Mouse (Mus musculus): Measurements from ENCODE around the gene St8sia1. TPM values are rescaled to one million over a fixed set of nuclear protein-coding genes. Genes with fewer than 3 reads are reported as not detected.

Gene St8sia1
- polyA plus RNA-seq, 1 experiment from 2014 or later = 1.4 TPM

DNA sequence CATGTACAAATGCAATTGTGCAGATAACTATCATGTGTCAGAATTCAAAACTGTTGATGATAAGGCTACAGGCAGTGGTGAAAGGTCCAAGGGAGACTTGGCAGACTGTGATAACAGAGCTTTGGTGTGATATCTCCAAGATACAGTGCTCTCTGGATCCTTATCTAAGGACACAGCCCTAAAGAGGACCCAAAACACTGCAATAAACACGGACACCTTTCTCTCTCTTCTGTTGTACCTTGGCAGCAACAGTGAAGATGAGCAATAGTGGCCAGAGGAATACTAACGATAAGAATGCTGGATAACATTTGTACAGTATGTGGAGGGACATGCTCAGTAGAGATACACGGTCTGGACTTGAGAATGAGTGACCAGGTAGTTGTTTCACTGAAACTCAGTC lies 55.8 kb downstream of the St8sia1 start:
- no peak for ATAC-seq
- 92% methylated on average over 3 of the region's 3 CpGs for WGBS
- no peaks in the 10 kb centered on the region for H3K4me1 ChIP-seq (ENCODE audit: control insufficient read depth, insufficient read depth, low read length)

DNA sequence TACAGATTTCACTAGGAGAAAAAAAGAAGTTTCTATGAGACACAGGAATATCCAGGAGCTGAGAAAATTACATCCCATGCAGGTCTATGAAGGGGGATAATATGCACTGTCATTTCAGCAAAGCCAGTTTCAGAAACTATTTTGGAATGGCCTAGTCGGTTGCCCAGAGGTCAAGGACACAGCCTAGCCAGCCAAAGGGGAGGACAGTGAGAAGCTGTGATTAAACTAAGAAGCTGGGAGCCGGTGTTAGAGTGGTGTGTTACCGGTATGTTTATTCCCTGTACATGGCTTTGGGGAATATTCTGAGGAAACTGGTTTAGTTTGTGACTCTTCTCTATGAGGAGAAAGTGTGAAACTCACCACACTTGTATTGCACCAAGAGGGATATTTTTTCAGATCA lies 68.9 kb downstream of the St8sia1 start:
- H3K9me3 ChIP-seq (ENCODE audit: control insufficient read depth, low read length) = no peaks in the 10 kb centered on the region
- no peak overlapping the region for H3K4me3 ChIP-seq (ENCODE audit: low read length)
- H3K27me3 ChIP-seq (replicated peaks; ENCODE audit: control insufficient read depth, insufficient read depth, low read length) = no peaks in the 10 kb centered on the region
- no peak overlapping the region for H3K4me2 ChIP-seq (ENCODE audit: low read depth, low read length)
- no peak overlapping the region for H3K27ac ChIP-seq (ENCODE audit: low read length)
- ATAC-seq = no peak
- WGBS = 83% methylated on average over 3 of the region's 3 CpGs
- H3K9ac ChIP-seq (ENCODE audit: low read depth, low read length) = no peak overlapping the region
- H3K4me1 ChIP-seq (ENCODE audit: control insufficient read depth, insufficient read depth, low read length) = no peaks in the 10 kb centered on the region
- H3K36me3 ChIP-seq (ENCODE audit: control insufficient read depth, insufficient read depth, low read length) = no peaks in the 10 kb centered on the region

More for the DNA sequence above, 55.8 kb downstream of the St8sia1 start:
- no peaks in the 10 kb centered on the region for H3K9me3 ChIP-seq (ENCODE audit: control insufficient read depth, low read length)
- no peaks in the 10 kb centered on the region for H3K36me3 ChIP-seq (ENCODE audit: control insufficient read depth, insufficient read depth, low read length)
- H3K4me2 ChIP-seq (ENCODE audit: low read depth, low read length) = no peak overlapping the region
- H3K9ac ChIP-seq (ENCODE audit: low read depth, low read length) = no peak overlapping the region
- no peak overlapping the region for H3K4me3 ChIP-seq (ENCODE audit: low read length)
- no peaks in the 10 kb centered on the region for H3K27me3 ChIP-seq (replicated peaks; ENCODE audit: control insufficient read depth, insufficient read depth, low read length)
- H3K27ac ChIP-seq (ENCODE audit: low read length) = no peak overlapping the region

DNA sequence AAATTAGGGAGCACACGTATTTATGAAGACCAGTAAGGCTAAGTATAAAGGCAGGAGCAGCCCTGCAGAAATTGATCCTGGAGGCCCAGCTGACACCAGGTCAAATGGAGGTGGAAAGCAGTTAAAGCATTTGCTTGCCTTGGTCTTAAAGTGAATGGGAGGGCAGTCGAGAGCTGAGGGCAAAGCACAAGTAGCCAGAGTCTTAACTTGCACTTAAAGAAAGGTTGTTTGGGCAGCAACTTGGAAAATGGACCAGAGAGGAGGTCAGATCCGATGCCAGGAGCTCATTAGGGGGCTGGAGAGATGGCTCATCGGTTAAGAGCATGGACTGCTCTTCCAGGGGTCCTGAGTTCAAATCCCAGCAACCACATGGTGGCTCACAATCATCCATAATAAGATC lies 70.5 kb downstream of the St8sia1 start:
- Histone ChIP-seq H3K27ac (ENCODE audit: low read length) (no peak overlapping the region), H3K4me3 (ENCODE audit: low read length) (no peak overlapping the region), H3K9me3 (ENCODE audit: control insufficient read depth, low read length) (no peaks in the 10 kb centered on the region), H3K9ac (ENCODE audit: low read depth, low read length) (no peak overlapping the region), H3K4me2 (ENCODE audit: low read depth, low read length) (no peak overlapping the region), H3K36me3 (ENCODE audit: control insufficient read depth, insufficient read depth, low read length) (no peaks in the 10 kb centered on the region), H3K4me1 (ENCODE audit: control insufficient read depth, insufficient read depth, low read length) (no peaks in the 10 kb centered on the region), H3K27me3 (replicated peaks; ENCODE audit: control insufficient read depth, insufficient read depth, low read length) (no peaks in the 10 kb centered on the region)
- WGBS = 81% methylated on average over 4 of the region's 4 CpGs
- ATAC-seq = no peak

DNA sequence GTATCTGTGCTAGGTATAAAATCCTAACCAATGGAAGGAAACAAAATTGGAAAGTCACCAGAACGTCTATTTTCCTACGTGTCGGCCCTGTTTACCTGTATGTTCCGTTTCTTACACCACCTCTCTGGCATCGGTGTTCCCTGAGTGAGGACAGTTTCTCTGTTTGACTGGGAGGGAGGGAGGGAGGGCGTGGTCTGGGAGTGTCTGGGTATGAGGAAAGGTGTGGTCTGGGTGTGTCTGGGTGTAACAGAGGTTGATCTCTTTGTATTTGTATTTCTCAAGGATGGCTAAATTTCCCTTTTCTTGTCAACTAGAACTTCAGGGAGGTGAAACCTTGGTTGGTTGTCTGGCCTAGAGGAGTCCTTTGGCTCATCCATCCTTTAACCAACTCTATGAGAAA lies 73.9 kb downstream of the St8sia1 start:
- no peak overlapping the region for H3K4me2 ChIP-seq (ENCODE audit: low read depth, low read length)
- WGBS = 89% methylated on average over 6 of the region's 6 CpGs
- no peaks in the 10 kb centered on the region for H3K27me3 ChIP-seq (replicated peaks; ENCODE audit: control insufficient read depth, insufficient read depth, low read length)
- no peaks in the 10 kb centered on the region for H3K4me1 ChIP-seq (ENCODE audit: control insufficient read depth, insufficient read depth, low read length)
- no peak overlapping the region for H3K4me3 ChIP-seq (ENCODE audit: low read length)
- no peak for ATAC-seq
- H3K9me3 ChIP-seq (ENCODE audit: control insufficient read depth, low read length) = no peaks in the 10 kb centered on the region
- no peak overlapping the region for H3K9ac ChIP-seq (ENCODE audit: low read depth, low read length)
- H3K27ac ChIP-seq (ENCODE audit: low read length) = no peak overlapping the region
- H3K36me3 ChIP-seq (ENCODE audit: control insufficient read depth, insufficient read depth, low read length) = no peaks in the 10 kb centered on the region

DNA sequence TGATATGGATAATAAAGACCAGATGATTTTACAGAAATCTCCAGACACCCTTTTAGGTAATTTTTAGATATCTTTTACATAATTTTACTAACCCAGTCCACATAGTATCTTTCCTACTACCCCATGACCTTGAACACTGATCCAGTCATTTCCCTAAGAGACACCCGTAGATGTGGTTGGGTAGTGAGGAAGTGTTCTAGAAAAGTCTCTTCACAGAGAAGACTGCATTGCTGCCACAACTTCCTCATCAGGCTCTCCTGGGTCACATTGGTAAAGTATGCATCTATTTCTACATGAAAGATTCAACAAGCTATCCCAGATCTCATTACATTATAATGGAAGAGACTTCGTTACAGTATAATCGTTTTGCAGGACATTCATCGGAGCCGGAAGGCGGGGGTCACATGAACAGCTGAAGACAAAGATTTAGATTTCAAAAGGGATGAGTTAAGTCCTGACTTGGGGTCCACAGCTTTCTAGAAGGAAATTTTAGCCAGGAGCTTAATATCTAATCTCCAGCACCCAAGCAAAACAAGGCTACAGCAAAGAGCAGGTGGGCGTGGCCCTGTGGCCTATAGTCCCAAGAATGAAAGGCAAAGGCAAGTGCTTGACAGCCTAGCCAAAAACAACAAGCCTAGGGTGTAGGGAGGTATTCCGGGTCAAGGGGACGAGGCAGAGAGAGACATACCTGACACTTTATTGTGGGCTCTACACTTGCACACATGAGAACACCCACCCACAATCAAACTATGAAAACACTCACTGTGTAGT lies 75.1 kb downstream of the St8sia1 start:
- Histone ChIP-seq H3K4me3 (ENCODE audit: low read length) (no peak overlapping the region), H3K4me2 (ENCODE audit: low read depth, low read length) (no peak overlapping the region), H3K4me1 (ENCODE audit: control insufficient read depth, insufficient read depth, low read length) (no peaks in the 10 kb centered on the region), H3K27me3 (replicated peaks; ENCODE audit: control insufficient read depth, insufficient read depth, low read length) (no peaks in the 10 kb centered on the region), H3K9me3 (ENCODE audit: control insufficient read depth, low read length) (no peaks in the 10 kb centered on the region), H3K9ac (ENCODE audit: low read depth, low read length) (no peak overlapping the region), H3K27ac (ENCODE audit: low read length) (no peak overlapping the region), H3K36me3 (ENCODE audit: control insufficient read depth, insufficient read depth, low read length) (no peaks in the 10 kb centered on the region)
- ATAC-seq = no peak
- 94% methylated on average over 9 of the region's 9 CpGs for WGBS

DNA sequence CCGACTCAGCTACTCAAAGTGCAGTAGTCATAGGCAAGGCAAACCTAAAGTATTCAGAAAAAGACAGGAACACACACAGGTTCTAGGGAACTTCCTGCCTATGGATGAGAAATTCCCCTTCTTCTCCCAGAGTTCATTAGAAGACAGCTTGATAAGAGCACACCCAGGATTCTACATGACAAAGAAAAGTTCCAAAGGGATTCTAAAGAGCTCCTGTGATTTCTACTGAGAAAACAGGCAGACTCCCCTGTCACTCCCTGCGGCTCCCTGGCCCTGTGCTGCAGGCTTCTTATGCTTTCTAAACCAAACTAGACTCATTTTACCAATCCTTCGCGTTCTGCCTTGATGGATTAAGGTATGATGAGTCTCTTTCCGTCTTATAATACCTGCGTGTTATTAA lies 75.9 kb downstream of the St8sia1 start:
- Histone ChIP-seq H3K36me3 (ENCODE audit: control insufficient read depth, insufficient read depth, low read length) (no peaks in the 10 kb centered on the region), H3K4me1 (ENCODE audit: control insufficient read depth, insufficient read depth, low read length) (no peaks in the 10 kb centered on the region), H3K27me3 (replicated peaks; ENCODE audit: control insufficient read depth, insufficient read depth, low read length) (no peaks in the 10 kb centered on the region), H3K9ac (ENCODE audit: low read depth, low read length) (no peak overlapping the region), H3K9me3 (ENCODE audit: control insufficient read depth, low read length) (no peaks in the 10 kb centered on the region), H3K4me2 (ENCODE audit: low read depth, low read length) (no peak overlapping the region), H3K4me3 (ENCODE audit: low read length) (no peak overlapping the region), H3K27ac (ENCODE audit: low read length) (no peak overlapping the region)
- 79% methylated on average over 6 of the region's 6 CpGs for WGBS
- ATAC-seq = no peak

DNA sequence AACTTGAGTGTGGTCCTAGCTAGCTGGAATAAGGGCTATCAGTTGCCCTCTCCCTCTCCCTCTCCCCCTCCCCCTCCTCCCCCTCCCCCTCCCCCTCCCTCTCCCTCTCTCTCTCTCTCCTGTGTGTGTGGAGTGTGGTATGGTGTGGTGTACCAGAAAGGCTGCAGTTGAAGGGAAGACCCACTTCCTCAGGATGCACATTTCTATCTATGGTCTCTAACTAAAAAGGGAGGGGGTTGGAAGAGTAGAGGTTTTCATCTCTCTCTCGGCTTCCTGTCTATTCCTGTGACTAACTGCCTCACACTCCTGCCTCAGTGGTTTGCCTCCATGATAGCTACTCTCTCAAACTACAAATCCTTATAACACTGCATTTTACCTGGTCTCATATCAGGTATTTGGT lies 76.9 kb downstream of the St8sia1 start:
- WGBS = 83% methylated on average over 1 of the region's 1 CpGs
- H3K27ac ChIP-seq (ENCODE audit: low read length) = no peak overlapping the region
- H3K4me1 ChIP-seq (ENCODE audit: control insufficient read depth, insufficient read depth, low read length) = no peaks in the 10 kb centered on the region
- no peak for ATAC-seq
- H3K27me3 ChIP-seq (replicated peaks; ENCODE audit: control insufficient read depth, insufficient read depth, low read length) = no peaks in the 10 kb centered on the region
- no peak overlapping the region for H3K9ac ChIP-seq (ENCODE audit: low read depth, low read length)
- H3K36me3 ChIP-seq (ENCODE audit: control insufficient read depth, insufficient read depth, low read length) = no peaks in the 10 kb centered on the region
- H3K4me2 ChIP-seq (ENCODE audit: low read depth, low read length) = no peak overlapping the region
- no peaks in the 10 kb centered on the region for H3K9me3 ChIP-seq (ENCODE audit: control insufficient read depth, low read length)
- H3K4me3 ChIP-seq (ENCODE audit: low read length) = no peak overlapping the region

DNA sequence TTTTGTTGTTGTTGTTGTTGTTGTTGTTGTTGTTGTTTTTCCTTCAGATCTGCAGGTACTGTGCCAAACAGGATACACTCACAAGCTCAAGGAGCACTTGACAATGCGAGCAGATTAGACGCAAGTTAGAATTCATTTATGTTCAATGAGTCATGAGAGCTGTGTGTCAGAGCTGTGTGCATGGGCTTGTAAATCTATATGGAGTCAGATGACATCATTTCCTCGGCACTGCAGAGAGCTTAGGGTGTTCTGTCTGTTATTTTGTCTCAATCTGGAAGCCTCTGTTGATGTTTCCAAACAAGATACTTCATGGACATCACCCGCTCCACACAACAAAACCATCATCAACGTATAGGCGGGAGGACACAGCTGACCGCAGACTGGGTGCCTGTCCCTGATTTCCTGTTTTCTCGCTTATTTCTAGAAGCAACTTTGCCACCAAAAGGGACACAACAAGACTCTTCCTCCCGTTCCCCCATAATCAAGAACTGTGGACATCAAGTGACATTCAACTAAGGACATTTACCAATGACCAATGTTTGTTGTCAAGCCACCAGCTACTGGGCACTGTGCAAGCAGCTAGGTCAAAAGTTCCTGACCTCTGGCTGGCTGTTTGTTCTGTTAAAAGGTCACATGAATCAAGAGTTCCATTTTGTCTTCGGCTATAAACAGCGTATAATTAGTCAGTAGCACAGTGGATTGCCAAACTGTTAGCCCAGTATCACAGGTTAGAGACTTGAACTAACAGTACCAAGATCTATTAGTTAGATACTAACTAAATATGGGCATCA lies 78.7 kb downstream of the St8sia1 start:
- ATAC-seq = no peak
- 78% methylated on average over 11 of the region's 11 CpGs for WGBS
- Histone ChIP-seq H3K4me3 (ENCODE audit: low read length) (no peak overlapping the region), H3K27me3 (replicated peaks; ENCODE audit: control insufficient read depth, insufficient read depth, low read length) (no peaks in the 10 kb centered on the region), H3K4me2 (ENCODE audit: low read depth, low read length) (no peak overlapping the region), H3K27ac (ENCODE audit: low read length) (no peak overlapping the region), H3K4me1 (ENCODE audit: control insufficient read depth, insufficient read depth, low read length) (no peaks in the 10 kb centered on the region), H3K36me3 (ENCODE audit: control insufficient read depth, insufficient read depth, low read length) (no peaks in the 10 kb centered on the region), H3K9me3 (ENCODE audit: control insufficient read depth, low read length) (no peaks in the 10 kb centered on the region), H3K9ac (ENCODE audit: low read depth, low read length) (no peak overlapping the region)

DNA sequence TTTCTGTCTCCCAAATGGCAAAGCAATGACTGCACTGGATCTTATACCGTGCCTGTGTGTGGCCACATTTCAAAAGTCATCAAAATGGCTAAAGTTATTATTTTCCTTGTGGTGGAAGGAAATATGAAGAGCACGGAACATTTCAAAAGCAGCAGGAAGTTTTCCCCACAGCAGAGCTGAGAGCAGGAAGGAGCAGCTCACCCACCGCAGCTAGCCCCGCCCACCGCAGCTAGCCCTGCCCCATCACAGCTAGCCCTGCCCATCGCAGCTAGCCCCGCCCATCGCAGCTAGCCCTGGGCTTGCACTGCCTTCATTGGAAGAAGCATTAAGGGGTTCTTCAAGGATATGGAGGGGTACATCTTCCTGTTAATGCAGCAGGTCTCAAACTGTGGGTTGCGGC lies 80.1 kb downstream of the St8sia1 start:
- no peaks in the 10 kb centered on the region for H3K27me3 ChIP-seq (replicated peaks; ENCODE audit: control insufficient read depth, insufficient read depth, low read length)
- H3K4me3 ChIP-seq (ENCODE audit: low read length) = no peak overlapping the region
- H3K4me2 ChIP-seq (ENCODE audit: low read depth, low read length) = no peak overlapping the region
- H3K9me3 ChIP-seq (ENCODE audit: control insufficient read depth, low read length) = no peaks in the 10 kb centered on the region
- no peaks in the 10 kb centered on the region for H3K36me3 ChIP-seq (ENCODE audit: control insufficient read depth, insufficient read depth, low read length)
- 64% methylated on average over 9 of the region's 9 CpGs for WGBS
- no peak overlapping the region for H3K27ac ChIP-seq (ENCODE audit: low read length)
- no peak overlapping the region for H3K9ac ChIP-seq (ENCODE audit: low read depth, low read length)
- no peak for ATAC-seq
- H3K4me1 ChIP-seq (ENCODE audit: control insufficient read depth, insufficient read depth, low read length) = peaks cover 8% of the 10 kb centered on the region

Measured in intestine, embryonic 16.5 days (tissue).